Mouse (Mus musculus): ENCODE measurements around the gene Olfr970.

GRCm38 (mm10) chr9:39808560-39808959 lies at the start of gene Olfr970:
- TF ChIP-seq CTCF (IDR thresholded peaks at IDR 0.05; ENCODE audit: insufficient read depth, low read length) (no peak), POLR2A (IDR thresholded peaks at IDR 0.05; ENCODE audit: borderline replicate concordance, extremely low read depth, low read depth, low read length) (no peak)
